Mouse (Mus musculus): Measurements from ENCODE around the gene Adgrf1.
A peak's percentile ranks its signal among the peaks of the same experiment; 100 is the strongest.

Gene Adgrf1

DNA sequence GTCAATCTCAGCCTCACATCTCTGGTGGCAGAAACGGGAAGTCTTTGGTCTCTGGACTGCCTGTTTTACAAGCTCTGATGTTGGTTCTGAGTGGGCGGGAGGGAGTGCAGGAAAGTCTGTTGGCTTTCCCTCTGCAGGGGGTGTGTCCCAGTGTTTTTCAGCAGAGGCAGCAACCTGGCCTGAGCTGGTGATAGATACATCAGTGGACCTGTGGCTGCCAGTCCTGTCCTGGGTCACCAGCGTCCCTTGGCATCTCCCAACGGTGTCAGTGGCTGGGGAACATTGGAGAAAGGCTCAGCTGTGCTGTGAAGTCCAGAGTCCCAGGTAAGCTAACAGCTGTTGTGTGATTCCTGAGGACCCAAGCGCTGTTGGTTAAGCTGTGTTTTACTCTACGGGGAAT, at the start of gene Adgrf1:
Gene Adgrf1, plus strand, starts transcription at position 169 of the 400 bp plus-strand sequence.
- no peak for DNase-seq (ENCODE audit: low spot score in 2 of 2)

- DNase-seq (ENCODE audit: low spot score in 2 of 2), result no peak
These were observed 44.0 kb upstream of the Adgrf1 start for GRCm38 (mm10) chr17:43226101-43226500.

DNA sequence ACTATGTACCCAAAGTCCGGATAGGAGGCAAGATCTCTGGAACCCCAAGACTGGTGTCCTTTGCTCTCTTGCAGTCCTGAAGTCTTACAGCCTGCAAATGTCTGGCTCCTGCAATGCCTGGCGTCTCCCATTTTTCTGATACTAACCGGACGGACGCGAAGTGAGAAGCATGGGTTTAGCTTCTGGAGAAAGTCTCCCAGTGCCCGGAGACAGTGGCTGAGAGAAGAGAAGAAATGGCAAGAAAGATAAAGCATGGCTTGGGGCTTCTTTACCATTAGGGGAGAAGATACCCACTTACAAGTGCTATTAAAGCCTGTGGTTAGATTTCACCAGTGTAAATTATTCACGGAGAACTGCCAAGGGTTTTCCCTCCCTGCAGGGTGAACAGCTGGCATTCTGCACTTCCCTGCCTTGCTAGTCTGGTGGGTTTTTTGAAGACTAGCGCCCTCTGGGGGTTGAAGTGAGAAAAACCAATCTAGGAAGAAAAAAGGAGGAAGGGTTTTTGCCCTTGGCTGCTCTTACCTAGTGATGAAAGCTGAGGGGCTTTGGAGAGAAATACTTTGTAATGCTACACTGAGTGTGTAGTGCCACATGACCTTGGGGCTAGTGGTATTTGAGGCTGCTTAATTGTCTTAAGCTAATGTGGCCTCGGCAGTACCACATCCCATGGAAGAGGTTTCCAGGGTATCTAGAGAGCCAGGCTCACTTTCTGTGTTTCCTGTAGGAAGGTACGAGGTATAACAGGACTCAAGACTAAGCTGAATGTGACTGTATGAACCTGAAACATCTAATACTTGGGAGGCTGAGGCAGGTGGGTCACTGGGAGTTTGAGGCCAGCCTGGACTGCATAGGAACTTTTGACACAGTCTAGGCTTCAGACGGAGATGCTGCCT, 40.3 kb upstream of the Adgrf1 start:
- DNase-seq (ENCODE audit: low spot score in 2 of 2), result peak; percentile 24 to 63

GRCm38 (mm10) chr17:43230821-43231220, 39.3 kb upstream of the Adgrf1 start:
- DNase-seq (ENCODE audit: low spot score in 2 of 2), result no peak

DNA sequence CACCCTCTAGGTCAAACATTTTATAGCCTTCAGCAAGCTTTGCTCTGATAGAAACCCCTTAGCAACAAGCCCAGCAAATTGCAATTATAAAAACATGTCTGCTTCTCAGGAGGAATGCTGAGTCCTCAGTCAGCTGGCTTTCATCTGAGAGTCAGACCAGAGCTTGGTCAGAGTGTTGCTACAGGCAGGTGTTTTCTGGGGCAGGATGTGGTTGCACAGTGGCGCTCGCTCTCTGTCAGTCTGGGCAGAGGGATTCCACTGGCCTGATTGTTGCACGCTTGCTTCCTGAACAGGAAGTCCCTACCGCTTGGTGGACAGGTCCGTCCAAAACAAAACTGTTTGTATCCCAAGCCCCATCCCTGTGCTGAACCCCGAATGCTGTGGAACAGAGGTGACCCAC, 37.4 kb upstream of the Adgrf1 start:
- DNase-seq (ENCODE audit: low spot score in 2 of 2), result no peak

DNA sequence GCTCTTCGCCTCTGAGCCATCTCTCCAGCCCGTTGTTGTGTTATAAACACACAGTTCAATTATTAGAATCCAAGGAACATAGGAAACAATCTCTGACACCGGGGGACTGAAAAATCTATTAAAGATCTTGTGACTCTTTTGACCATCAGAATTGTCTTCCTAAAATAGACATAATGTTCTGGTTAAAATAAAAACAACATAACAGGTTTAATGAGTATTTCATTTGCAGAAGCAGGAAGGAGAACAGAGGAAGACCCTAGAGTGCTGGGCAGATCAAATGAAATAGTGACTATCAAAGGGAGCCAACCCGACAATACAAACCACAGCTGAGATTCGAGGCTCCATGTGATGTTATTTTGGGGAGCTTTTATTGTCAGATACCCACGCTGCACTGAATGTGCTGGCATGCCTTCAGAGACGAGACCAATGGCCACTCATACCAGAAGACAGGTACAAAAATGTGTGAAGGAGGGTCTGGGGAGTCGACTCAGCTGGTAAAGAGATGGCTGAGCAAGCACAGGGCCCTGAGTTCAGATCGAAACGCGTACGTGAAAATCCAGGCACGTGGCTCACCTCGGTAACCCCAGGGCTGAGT, 33.4 kb upstream of the Adgrf1 start:
- no peak for DNase-seq (ENCODE audit: low spot score in 2 of 2)

DNA sequence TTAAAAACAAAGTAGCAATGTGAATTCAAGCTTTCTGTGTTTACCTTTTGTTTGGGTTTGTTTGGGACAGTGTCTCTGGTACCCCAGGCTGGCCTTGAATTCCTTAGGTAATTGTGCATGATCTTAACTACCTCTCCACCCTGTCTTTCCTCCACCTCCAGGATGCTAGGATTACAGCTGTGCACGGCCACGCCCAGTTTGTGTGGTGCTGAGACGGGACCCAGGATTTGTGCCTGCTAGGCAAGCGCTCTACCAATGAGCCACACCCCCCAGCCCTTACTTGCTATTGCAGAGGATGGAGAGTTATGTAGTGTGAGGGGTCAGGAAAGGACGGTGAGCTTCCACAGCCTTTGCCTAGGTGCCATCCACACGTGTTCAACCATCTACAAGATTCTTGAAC, 31.1 kb upstream of the Adgrf1 start:
- DNase-seq (ENCODE audit: low spot score in 2 of 2), result no peak

- peak; percentile 14 to 25 for DNase-seq (ENCODE audit: low spot score in 2 of 2)
These were observed 29.0 kb upstream of the Adgrf1 start for GRCm38 (mm10) chr17:43241134-43241533.

DNA sequence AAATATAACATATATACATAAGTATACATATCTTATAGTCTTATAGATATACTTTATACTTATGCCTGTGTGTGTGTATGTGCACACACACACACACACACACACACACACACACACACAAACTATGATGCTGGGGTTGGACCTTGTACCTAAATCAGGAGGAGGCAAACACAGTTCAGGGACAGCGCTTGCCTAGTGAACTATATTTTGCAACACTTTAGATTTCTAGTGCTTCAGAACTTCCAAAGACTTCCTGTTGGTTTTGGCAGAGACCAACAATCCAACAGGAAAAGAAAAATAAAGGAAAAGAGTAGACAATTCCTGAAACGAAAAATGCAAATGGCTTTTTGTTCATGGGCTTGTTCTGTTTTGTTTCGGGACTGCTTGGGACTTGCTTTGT, 27.5 kb upstream of the Adgrf1 start:
- DNase-seq (ENCODE audit: low spot score in 2 of 2), result no peak

GRCm38 (mm10) chr17:43245364-43245763, 24.8 kb upstream of the Adgrf1 start:
- no peak for DNase-seq (ENCODE audit: low spot score in 2 of 2)

DNA sequence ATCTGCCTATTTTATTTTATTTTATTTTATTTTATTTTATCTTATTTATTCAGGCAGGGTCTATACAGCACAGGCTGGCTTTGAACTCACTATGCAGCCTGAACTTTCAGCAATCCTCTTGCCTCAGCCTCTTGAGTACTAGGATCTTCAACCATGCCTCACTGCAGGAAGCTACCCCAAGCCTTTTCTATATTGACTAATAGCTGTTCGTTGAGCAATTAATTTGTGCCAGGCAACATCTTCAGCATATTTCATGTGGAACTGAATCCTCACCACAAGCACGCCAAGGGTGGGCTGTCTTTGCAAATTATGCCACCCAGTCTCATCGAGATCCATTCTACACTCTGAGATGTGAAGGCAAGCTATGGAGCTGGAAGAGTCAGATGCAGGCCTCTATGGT, 22.9 kb upstream of the Adgrf1 start:
- no peak for DNase-seq (ENCODE audit: low spot score in 2 of 2)

- no peak for DNase-seq (ENCODE audit: low spot score in 2 of 2)
These were observed 20.5 kb upstream of the Adgrf1 start for GRCm38 (mm10) chr17:43249645-43250044.

GRCm38 (mm10) chr17:43251249-43252125, 18.6 kb upstream of the Adgrf1 start:
- no peak for DNase-seq (ENCODE audit: low spot score in 2 of 2)

DNA sequence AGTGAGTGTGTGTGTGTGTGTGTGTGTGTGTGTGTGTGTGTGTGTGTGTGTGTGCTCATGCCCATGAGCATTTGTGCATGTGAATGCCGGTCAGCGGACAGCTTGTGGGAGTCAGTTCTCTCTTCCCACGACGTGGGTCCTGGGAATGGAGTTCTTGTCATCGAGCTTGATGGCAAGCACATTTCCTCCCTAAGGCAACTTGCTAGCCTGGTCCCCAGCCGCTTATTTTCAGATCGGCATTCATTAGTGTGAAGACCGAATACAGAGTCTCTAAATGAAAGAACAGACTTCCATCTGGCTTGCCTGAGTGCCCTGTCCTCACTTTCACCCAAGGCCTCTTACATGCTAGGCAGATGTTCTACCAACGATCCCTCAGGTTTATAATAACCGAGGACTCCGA, 17.3 kb upstream of the Adgrf1 start:
- no peak for DNase-seq (ENCODE audit: low spot score in 2 of 2)

DNA sequence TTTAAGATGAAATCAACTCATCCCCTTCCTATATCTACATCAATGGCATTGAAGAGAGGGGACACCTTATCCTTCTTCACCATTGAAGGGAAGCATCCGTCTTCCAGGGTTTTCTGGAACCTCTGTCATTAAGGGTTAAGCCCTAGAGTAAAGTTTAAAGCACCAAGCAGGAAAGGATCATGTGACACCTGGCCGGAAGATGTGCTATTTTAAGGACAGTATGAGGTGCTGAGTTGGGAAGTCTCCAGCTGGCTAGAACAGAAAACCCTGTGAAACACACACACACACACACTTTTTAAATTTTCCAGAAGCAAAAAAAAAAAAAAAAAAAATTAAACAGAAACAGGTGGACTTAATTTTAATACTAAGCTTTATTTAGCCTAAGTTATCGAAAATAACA, 15.9 kb upstream of the Adgrf1 start:
- no peak for DNase-seq (ENCODE audit: low spot score in 2 of 2)

DNA sequence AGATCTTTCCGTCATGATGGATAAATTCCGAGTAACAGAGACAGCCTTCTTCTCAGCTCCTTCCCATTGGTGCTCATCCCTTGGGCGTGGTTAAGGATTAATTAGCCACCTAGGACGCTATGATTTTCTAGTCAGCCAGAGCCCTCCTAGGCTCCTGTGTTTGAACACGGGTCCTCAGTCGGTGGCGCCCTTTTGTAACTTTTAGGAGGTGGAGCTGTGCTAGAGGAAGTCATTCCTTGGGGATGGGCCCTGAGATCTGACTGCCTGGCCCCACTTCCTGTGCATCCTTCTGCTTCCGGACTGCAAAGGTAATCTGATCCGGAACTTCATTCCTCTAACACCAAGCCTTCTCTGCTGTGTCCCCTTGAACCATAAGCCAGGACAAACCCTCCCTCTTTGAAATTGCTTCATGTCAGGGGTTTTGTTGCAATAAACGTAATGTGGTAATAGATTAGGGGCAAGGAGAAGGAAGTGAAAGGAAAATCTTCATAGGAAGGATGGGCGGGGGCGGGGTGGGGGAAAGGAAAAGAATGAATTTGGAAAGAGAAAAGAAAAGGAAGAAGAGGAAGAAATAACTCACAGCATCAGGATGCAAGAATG, 13.5 kb upstream of the Adgrf1 start:
- DNase-seq (ENCODE audit: low spot score in 2 of 2), result no peak

GRCm38 (mm10) chr17:43257699-43258098, 12.4 kb upstream of the Adgrf1 start:
- no peak for DNase-seq (ENCODE audit: low spot score in 2 of 2)

- no peak for DNase-seq (ENCODE audit: low spot score in 2 of 2)
These were observed 8.2 kb upstream of the Adgrf1 start for GRCm38 (mm10) chr17:43261937-43262336.

GRCm38 (mm10) chr17:43264739-43265138, 5.4 kb upstream of the Adgrf1 start:
- no peak for DNase-seq (ENCODE audit: low spot score in 2 of 2)

DNA sequence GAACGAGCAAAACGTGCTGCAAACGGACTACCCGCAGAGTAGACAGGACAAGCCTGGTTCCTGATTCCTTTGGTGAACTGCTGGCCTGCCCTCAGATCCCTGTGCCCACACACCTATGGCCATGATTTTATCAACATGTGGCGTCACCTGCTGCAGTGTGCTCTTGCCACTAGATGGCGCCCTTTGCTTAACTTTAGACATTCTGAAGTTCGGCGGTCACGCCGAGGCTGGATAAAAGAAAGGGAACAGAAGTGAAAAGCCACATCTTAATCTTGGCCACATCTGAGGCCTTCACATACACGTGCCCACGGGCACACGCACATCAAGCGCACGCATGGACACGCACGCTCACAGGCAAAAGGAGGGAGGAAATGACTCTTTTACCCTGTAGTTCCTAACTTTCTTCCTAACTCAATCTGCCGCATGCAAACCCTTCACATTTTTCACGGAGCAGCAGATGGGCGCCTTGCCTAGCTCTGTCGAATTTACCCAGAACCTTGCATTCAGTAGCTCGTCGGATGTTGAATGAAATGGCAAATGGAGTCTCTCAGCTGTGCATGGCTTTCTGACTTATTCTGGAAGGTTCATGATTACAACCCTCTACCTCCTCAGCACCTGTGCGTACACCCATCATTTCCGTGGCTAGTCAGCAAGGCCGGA, 4.8 kb upstream of the Adgrf1 start:
- peak; percentile 53 to 71 for DNase-seq (ENCODE audit: low spot score in 2 of 2)

DNA sequence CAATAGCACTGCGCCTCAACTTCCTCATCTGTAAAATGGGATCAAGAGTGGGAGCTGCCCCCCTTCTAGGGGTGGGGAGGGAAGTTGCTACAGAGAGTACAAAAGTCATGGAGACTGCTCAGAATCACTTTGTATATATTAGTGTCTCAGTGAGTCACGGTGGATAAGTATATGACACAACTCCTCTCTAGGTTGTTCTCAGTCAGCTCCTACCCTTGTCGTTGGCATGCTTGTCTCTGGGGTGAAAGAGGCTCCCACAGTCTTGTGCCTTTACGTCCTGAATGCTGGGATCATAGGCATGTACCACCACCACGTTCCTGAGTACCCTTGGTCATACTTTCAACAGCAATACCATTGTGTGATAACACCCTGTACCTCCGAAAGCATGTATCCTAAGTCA, 4.2 kb upstream of the Adgrf1 start:
- DNase-seq (ENCODE audit: low spot score in 2 of 2), result no peak

All from frontal cortex, postnatal 14 days (tissue).